Mouse (Mus musculus): ENCODE results near the gene Adra2c. TPM values are rescaled to one million over a fixed set of nuclear protein-coding genes. Genes with fewer than 3 reads are reported as not detected.

Adra2c gene
- total RNA-seq, 1 experiment from 2014 or later, result not detected

GRCm38 (mm10) chr5:35305332-35305731 is 27.2 kb downstream of the Adra2c start:
- no peak for ATAC-seq (replicated peaks; ENCODE audit: insufficient number of reproducible peaks, low FRiP score, low TSS enrichment, poor library complexity, severe bottlenecking)

DNA sequence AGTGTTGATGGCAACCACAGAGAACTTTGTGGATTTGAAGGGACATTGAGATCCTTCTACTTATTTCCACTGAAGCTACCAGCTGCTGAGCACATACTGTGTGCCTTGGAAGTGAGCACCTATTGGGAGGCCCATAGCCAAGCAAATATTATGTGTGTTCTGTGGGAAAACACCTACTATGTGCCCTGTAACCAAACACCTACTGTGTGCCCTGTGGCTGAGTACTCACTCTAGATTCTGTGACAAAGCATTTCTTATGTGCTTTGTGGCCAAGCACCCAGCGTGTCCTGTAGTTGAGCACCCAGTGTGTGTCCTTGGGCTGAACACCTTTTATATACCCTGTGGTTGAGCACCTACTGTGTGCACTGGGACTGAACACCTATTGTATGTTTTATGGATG is 28.6 kb downstream of the Adra2c start:
- ATAC-seq (replicated peaks; ENCODE audit: insufficient number of reproducible peaks, low FRiP score, low TSS enrichment, poor library complexity, severe bottlenecking), result no peak

DNA sequence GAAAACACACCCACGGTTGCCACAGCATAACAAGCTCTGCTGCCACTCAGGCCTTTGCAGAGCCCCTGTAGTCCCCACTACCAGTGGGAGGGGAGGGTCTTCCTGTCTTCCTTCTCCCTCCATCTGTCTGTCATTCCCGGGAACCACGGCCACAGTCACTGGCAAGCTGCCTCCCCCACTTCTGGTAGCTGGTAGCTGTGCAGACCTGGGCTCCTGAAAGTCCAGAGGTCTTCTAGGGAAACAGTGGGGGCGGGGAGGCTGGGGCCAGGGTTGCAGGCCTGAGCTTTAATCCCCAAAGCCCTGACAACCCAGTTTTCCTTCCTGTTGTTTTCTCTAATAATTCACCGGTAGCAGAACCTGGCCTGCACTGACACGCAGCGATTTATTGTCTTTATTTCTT is 31.7 kb downstream of the Adra2c start:
- ATAC-seq (replicated peaks; ENCODE audit: insufficient number of reproducible peaks, low FRiP score, low TSS enrichment, poor library complexity, severe bottlenecking), result no peak

- no peak for ATAC-seq (replicated peaks; ENCODE audit: insufficient number of reproducible peaks, low FRiP score, low TSS enrichment, poor library complexity, severe bottlenecking)
These were observed 33.7 kb downstream of the Adra2c start for GRCm38 (mm10) chr5:35311738-35312250.

- ATAC-seq (replicated peaks; ENCODE audit: insufficient number of reproducible peaks, low FRiP score, low TSS enrichment, poor library complexity, severe bottlenecking), result no peak
These were observed 35.2 kb downstream of the Adra2c start for GRCm38 (mm10) chr5:35313231-35313821.

GRCm38 (mm10) chr5:35313826-35314586 is 35.9 kb downstream of the Adra2c start:
- ATAC-seq (replicated peaks; ENCODE audit: insufficient number of reproducible peaks, low FRiP score, low TSS enrichment, poor library complexity, severe bottlenecking), result no peak

GRCm38 (mm10) chr5:35314629-35315028 is 36.5 kb downstream of the Adra2c start:
- no peak for ATAC-seq (replicated peaks; ENCODE audit: insufficient number of reproducible peaks, low FRiP score, low TSS enrichment, poor library complexity, severe bottlenecking)

GRCm38 (mm10) chr5:35315204-35315603 is 37.1 kb downstream of the Adra2c start:
- no peak for ATAC-seq (replicated peaks; ENCODE audit: insufficient number of reproducible peaks, low FRiP score, low TSS enrichment, poor library complexity, severe bottlenecking)

- ATAC-seq (replicated peaks; ENCODE audit: insufficient number of reproducible peaks, low FRiP score, low TSS enrichment, poor library complexity, severe bottlenecking), result no peak
These were observed 42.5 kb downstream of the Adra2c start for GRCm38 (mm10) chr5:35320650-35321049.

DNA sequence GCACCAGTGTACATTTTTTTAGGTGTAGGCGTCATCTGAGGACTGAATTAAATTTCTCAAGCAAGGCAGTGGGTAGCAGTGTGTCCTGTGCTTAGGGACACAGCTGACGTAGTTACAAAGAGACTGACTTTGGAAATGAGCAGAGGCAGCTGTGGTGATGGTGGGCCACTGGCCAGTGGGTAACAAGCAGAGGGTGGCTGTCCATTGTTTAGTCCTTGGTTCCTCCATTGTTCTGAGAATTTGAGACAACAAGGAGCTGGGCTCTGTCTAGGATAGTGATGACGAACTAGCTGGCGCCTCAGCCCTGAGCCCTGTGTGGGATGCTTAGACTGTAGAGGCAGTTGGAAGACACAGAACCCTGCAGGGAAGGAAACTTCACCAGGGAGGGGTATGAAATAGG is 52.7 kb downstream of the Adra2c start:
- ATAC-seq (replicated peaks; ENCODE audit: insufficient number of reproducible peaks, low FRiP score, low TSS enrichment, poor library complexity, severe bottlenecking), result no peak

Other genes with a start within 250 kb of the Adra2c start
- not detected in 3 replicates for gene Hgfac, start 236.8 kb upstream of the Adra2c start, total RNA-seq (2017)
- gene Dok7, start 221.6 kb upstream of the Adra2c start, total RNA-seq (2017), result not detected in 3 replicates
- gene Lrpap1, start 172.6 kb upstream of the Adra2c start, total RNA-seq (2017), result 61.2 to 83.5 TPM (median 62.8 TPM) in 3 replicates
- not detected in 3 replicates for gene Hmx1, start 110.8 kb downstream of the Adra2c start, total RNA-seq (2017)
- not detected in 3 replicates for gene Cpz, start 247.4 kb downstream of the Adra2c start, total RNA-seq (2017)

Data from monocyte, adult 5-6 weeks (primary cell).